Mouse (Mus musculus) 416B (cell line): ENCODE data around the gene Thap4.

Source experiments
- DNase-seq: peaks from one replicate; pipeline ENCODE4 v3.0.0; 2011; ENCODE audit warnings: low read depth

The Thap4 gene

DNA sequence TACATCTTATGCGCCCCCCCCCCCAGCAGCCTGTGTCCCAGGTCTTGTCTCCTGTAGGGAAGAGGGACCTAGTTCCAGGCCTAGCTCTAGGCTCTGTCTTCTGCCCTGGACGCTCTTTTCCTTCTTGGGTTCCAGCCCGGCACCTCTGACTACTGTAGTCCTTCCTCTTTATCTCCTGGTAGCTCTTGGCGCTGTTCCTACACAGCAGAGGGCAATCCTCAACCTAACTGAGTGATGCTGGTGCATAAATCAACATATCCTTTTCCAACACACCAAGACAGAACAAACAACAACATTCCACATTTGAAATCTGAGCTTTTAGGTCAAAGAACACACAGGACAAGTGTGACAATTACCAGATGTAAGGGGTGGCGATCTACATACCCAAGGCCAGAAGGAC lies 8.5 kb downstream of the Thap4 start:
- DNase-seq: no peak

DNA sequence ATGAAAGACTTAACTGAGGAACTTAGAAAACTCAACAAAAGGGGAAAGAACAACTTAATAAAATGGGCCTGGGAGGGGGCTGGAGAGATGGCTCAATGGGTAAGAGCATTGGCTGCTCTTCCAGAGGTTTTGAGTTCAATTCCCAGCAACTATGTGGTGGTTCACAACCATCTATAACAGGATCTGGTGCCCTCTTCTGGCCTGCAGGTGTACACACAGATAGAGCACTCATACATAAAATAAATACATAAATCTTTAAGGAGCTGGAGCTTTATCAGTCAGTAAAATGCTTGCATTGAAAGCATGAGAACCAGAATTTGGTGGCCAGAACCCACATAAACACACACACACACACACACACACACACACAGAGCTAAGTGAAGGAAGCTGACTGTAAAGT lies 11.8 kb downstream of the Thap4 start:
- peak; percentile 46 for DNase-seq

DNA sequence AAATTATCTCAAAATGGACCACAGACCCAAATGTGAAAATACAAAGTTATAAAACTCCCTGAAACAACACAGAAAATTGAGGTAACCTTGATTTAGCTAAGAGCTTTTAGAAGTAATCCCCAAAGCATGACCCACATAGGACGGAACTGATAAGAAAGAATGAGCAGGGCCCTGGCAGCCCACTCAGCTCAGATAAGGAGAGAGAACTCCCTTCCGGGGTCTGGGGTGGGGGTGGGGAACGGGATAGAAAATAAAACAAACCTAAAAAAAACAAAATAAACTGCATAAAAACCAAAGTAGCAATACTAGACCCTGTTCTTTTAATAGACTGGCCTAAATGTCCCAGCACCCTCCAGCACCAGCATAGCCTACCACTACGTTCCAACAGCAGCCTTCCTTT lies 12.7 kb downstream of the Thap4 start:
- no peak for DNase-seq

DNA sequence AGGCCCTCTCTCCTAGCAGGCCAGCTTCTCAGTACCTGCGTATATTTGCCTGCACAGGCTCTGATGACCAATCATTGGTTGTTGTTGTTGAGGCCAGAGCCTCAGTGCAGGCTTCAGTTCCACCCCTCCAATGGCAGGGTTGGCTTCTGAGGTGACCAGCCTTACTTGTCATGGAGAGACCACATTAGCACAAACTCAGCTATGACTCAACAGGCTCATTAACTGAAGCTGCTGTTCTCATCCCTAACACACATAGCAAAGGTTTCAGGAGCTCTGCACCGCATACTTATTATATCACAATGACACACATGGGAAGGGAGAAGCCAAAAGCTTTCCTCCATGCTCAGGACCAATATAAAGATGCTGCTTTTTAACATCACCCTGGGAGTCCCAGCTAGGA lies 14.0 kb downstream of the Thap4 start:
- DNase-seq: peak; percentile 73

DNA sequence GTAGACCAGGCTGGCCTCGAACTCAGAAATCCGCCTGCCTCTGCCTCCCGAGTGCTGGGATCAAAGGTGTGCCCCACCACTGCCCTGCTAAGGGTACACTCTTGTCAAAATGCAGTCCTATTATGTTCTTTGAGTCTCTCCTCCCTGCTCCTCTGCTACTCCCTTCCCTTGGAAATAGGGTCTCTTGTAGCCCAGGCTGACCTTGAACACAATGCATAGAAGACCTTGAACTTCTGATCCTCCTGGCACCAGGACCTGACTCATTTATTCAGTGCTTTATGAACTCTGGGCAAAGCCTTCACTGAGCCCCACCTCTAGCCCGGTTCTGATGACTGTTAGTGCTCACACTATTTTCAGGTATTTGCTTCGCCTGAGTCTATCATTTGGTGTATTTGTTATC lies 17.0 kb downstream of the Thap4 start:
- DNase-seq: no peak

DNA sequence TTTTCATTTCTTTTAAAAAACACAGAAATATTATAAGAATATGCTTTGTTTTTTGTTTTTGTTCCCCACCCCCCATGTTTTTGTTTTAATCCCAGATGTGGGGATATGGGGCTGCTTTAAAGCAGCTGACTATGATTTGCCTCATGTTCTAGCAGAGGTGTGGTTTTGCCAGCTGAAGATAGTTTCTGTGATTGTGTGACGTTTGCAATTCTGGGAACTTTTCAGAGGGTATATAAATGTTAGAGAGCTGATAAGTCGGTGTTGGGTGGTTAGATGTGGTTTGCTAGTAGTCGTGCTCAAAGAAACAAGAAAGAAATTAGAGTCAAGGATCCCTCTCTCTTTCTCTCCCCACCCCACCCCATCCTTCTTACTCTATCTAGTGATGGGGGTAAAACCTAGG lies 18.8 kb downstream of the Thap4 start:
- no peak for DNase-seq

DNA sequence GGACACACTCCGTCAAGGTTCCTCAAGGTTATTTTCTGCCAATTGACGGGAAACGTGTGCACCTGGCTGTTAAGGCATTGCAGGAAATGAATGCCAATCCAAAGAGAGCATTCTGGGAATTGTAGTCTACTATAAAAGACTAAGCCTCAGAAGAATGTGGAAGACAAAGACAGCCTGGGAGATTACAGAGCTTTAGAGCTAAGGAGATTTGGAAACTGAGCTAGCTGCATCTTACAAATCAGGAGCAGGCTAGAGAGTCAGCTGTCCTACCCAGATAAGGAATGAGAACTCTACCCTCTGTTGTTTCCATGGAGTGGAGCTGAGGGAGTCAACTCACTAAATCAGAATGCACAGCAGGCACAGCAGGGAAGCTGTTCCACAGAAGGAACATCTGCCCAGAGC lies 22.8 kb downstream of the Thap4 start:
- no peak for DNase-seq

DNA sequence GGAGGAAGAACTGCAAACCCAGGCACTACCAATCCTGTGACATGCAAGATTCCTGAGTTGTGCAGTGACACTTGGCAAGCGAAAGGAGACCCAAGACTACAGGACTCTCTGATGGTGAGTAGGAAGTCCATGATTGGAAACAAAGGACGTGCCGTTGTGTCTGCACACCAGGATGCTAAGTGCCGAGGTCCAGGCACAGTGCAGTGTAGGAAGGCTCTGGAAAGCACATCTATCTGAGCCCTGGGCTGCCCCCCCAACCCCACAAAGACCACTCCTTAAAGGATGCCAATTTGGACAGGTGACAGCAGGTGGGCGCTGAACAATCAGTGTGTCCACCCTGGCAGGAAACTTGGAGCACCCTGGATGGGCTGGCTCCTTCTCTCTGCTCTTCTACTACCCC lies 23.6 kb downstream of the Thap4 start:
- no peak for DNase-seq

DNA sequence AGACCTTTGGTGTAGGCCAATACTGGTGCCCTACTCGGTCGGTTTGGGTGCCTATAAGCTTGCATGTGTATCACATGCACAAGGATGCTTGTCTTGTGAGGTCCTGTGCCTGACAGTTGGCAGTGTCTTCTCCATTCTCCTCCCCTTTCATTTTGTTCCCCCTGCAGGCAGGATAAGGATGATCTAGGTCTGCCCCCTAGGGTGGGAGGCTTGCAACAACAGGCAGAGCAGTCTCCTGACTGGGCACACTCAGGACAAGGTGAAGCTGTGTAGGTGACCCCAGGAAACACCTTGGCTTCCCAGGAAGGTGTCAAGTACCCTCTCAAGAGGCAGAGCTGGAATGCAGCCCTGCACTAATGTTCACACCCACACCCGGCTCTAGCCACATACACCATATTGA lies 27.7 kb downstream of the Thap4 start:
- DNase-seq: peak; percentile 72

DNA sequence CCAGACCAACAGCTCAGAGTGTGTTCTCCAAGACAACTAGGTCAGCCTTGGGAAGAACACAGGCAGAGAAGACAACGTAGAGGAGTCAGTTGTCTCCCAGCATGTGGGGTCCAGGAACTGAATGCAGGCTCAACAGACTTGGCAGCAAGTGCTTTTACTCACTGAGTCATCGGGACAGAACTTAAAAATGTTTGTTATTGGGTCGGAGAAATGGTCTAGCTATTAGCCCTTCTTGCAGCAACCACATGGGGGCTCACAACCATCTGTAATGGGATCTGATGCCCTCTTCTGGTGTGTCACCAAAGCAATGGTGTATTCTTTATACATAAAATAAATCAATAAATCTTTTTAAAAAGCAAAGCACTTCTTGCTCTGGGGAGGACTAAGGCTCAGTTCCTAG lies 28.5 kb downstream of the Thap4 start:
- peak; percentile 29 for DNase-seq

DNA sequence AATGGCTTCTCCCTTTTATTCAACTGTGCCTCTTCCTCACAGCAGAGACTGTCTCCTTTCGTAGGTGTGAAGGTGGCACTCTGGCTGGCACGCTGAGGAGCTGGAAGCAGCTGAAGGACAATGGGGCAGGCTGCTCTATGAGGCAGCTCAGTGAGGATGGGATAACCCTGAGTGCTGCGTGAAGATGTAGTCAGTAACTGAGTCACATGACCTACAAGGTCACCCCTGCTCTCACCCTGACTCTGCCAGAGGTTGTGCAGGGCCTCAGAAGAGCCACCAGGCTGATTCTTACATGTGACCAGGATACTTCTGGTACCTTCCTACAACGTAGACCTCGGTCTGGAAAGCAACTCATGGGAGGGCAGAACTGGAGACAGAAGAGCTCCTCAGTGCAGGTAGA lies 29.0 kb downstream of the Thap4 start:
- DNase-seq: no peak

DNA sequence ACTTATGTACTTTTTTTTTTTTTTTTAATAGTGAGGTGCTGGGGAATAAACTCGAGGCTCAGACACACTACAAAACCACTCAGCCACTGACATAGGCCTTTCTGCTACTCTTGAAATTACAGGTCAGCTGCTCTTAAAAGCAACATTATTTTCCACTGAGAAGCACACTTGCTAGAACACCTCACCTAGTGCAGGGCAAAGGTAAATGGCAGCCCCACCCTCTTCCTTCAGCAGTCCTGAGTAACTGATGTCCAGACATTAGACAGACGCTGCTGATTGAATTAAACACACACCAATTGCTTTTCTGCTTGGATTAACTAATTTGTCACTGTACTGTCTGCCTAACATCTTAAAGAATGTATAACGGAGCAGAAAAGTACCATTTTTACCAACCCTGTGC lies 30.0 kb downstream of the Thap4 start:
- no peak for DNase-seq

DNA sequence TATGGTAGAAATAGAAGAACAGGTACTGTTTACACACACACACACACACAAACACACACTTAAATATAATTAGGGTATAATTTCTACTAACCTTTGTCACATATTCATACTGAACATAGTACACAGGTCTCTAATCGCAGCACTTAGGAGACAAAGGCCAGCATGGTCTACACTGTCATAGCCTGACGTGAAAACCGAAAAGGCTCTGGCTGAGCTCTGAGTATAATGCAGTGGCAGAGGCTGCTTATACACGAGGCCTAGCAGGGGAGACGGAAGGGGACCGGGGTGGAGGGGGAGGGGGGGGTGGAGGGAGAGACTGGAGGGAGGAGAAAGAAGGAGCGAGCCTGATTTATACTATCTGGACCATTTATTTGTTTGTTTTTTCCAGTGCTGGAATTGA lies 33.1 kb downstream of the Thap4 start:
- DNase-seq: no peak

DNA sequence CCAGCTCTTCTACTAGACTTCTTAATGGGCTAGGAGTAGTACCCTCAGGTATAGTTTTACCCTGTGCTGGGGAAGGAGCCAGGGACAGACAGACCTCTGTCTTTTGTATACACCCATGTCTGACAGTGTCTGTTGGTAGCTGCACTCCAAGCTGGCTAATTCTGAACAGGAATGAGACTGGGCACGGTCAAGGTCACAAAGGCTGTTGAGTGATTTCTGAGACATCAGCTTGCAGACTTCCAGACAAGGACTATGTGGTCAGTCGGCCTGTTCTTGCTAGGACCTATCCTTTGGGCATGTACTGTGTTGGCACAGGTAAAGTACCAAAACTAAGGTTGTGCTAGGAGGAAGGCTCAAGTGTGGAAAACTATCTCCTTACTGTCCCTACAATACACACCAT lies 38.5 kb downstream of the Thap4 start:
- DNase-seq: no peak

DNA sequence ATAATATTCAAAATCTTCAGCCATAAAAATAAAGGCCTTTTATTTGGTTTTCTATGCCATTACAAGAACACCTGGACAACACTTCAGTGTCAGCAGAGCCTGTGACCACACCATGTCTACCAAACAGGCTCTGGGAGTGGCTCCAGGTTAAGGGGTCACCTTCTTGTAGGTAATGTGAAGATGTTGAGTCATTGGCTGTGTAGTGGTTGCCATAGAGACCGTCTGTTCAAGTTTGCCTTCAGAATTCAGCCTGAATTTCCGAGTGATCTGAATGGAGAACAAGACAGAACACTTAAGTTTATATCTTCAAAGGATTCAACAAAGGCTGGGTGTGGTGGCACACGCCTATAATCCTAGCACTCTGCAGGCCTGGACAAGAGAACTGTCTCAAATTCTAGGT lies 49.3 kb downstream of the Thap4 start:
- DNase-seq: no peak

DNA sequence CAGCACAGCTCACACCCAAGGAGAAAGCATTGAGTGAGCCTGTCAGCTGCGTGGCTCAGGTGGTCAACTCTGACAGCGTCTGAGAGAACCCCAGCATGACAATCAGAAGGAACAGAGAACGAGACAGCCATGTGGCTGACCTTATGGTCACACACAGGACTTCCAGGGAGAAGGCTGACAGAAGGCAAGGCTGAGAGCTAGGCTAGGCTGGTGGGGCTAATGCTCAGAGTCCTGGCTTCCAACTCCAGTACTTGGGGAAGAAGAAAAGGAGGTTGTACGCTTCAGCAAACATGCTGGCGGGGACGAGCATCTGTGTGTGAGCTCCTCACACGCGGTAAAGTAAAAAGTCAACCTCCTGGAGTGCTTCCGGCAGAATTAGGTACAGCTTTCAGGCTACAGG lies 50.3 kb downstream of the Thap4 start:
- no peak for DNase-seq

DNA sequence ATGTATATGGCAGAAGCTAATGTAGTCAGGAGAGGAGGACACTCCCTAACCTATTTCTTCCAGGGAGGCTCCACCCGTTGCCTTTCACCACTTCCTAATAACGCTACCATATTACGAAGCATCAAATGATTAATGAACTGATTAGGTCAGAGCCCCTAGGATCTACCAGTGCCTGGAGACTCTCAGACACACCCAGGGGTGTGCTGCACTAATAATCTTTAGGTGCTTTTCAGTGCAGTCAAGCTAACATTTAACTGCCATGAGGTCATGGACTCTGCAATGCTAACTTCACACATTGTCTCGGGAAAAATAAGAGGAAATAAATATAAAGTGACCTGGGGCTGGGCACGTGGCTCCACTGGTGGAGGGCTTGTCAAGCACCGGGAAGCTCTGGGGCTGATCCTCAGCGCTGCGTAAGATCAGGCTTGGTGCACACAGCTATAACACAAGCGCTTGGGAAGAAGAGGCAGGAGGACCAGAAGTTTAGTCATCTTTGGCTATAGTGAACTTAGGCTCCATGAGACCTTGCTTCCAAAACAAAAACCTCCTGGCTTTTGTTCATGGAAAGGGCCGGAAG lies 51.1 kb downstream of the Thap4 start:
- no peak for DNase-seq

DNA sequence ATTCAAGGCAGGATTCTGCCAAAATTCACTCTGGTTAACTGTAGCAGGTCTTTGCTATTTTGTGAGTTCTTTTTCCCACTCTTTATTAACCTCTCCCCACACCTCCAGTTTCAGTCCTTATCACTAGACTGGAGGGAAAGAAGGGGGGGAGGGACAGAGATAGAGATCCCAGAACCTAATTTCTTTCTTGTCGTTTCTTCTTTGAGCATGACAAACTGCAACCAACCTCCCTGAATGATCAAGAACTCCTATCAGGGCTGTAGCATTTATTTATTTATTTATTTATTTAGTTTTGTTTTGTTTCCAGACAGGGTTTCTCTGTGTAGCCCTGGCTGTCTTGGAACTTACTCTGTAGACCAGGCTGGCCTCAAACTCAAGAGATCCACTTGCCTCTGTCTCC lies 52.6 kb downstream of the Thap4 start:
- DNase-seq: no peak

DNA sequence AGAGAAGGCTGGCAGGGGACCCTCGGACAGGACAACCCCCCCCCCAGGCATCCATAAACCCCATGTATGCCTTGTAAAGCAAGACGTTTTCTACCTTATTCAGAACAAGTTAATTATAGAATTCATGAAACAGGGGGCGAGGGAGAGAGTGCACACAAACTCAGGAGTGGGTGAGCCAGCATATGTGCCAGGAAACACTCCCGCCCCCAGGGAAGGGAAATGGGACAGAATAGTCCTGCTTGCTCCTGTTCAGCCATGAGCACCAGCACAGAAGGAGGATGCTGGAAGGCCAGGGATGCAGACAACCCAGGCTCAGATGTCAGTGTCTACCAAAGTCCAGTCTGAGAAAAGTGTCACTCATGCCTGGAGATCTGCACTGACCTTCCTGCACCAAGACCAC lies 55.5 kb downstream of the Thap4 start:
- no peak for DNase-seq

DNA sequence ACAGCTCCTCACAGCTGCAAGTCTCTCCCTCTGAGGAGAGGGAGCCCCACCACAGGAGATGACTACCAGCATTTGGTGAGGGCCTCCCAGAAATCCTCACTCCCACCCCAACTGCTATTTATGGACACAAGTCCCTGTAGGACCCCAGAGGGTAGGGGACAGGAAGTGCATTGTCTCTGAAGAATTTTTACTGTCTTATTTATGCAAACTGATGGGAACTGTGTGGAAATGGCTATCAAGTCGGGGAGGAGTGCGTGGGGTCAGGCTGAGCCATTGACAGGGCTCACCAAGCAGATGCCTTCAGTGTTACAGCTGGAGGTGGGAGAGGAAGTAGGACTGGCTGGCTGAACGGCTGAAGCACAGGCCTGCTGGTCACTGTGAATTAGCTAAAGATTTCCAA lies 57.3 kb downstream of the Thap4 start:
- no peak for DNase-seq

DNA sequence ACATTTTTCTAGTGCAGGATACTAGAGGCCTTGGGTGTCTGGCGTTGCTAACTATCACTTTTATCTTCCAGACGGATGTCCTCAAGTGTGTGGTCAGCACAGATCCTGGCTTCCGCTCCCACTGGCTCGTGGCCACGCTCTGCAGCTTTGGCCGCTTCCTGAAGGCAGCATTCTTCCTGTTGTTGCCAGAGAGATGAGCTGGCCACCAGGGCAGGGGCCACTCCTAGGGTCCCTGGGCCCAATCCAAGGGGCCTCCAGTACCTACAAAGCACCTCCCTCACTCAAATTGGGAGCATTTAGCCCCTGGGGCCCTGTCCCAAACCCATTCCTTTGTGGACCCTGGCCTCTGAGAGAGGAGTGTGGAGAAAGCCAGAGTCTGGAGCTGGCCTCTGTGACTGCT lies 59.7 kb downstream of the Thap4 start:
- peak; percentile 73 for DNase-seq

DNA sequence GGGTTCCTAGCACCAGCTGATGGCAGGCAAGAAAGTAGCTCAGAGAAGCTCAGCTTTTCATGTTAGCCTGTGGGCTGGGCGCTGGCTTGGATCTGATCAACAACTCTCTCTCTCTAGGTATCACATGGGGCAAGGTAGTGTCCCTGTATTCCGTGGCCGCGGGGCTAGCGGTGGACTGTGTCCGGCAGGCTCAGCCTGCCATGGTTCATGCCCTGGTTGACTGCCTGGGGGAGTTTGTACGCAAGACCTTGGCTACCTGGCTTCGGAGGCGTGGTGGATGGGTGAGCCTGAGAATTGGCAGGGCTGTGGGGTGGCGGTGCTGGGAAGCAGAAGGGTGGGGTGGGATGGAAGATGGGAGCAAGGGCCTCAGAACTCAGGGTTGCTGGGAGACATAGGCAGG lies 60.7 kb downstream of the Thap4 start:
- no peak for DNase-seq

DNA sequence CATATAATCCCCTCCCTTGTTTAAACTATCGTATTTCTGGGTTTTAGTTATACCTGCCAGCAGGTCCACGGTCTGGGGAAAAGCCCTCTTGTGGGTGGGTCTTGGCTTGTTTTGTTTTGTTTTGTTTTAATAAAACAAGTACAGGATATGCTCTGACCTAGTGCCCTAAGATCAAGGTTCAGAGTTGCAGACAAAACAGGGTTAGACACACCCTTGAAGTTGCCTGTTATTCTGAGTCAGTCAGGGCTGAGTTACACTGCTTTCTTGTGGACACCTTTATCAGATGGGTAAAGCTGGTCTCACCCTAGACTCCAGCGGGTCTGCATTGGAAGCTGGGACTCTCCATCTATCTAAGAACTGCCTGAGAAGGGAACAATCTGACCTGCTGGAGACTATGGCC lies 61.2 kb downstream of the Thap4 start:
- DNase-seq: no peak

DNA sequence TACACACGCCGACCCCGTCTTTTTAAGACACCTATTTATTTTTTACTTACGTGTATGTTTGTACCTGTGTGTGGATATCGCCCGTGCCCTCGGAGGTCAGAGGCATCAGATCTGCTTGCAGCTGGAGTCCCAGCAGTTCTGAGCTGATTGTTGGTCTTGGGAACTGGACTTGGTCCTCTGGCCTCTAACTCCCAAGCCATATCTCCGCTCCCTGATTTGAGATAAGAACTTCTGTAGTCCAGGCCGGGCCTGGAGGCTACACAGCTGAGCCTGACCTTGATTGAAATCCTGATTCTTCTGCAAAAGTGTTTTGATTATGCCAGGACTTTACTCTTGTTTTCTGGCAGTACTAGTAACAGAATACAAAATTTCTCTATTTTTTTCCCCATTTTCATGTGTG lies 61.9 kb downstream of the Thap4 start:
- no peak for DNase-seq

DNA sequence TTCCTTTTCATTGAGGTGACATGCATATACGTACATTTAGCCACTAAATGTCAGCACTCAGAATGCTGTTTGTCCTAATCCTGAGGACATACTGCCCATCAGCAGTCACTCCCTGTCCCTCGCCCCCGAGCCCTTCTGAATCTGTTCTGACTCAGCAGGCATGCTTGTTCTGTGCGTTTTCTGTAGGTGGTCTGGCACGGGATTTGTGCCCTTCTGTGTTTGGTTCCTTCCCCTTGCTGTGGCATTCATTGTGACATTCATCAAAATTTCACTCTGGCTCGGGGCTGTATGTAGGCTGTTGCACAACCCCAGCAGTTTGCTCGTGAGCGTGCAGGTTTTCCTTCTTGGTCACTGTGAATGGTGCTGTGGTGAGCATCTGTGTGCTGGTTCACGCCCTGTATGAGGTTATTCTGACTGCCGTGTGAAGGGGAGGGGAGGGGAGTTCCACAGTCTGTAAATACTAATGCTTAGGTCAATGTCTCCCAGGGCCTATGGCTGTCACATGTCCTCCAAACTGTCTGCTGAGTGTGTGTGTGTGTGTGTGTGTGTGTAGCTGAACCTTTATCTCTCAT lies 62.8 kb downstream of the Thap4 start:
- DNase-seq: peak; percentile 81
